Mouse (Mus musculus) brain, embryonic 14.5 days (tissue): ENCODE results near the gene Ppm1j.

Experiments
- CTCF ChIP-seq: fragments of 200-500 bp; IDR thresholded peaks from 2 replicates; pipeline ENCODE4 v1.5.1; 2012; ENCODE audit warnings: inconsistent platforms, mild to moderate bottlenecking, moderate library complexity, borderline replicate concordance; ENCODE audit not compliant: insufficient read depth, insufficient read length; ENCODE audit errors: extremely low read depth
- POLR2A ChIP-seq: fragments of 200-500 bp; IDR thresholded peaks from 2 replicates; pipeline ENCODE4 v1.6.1; 2012; ENCODE audit warnings: mild to moderate bottlenecking, inconsistent platforms, borderline replicate concordance; ENCODE audit not compliant: poor library complexity, insufficient read depth, insufficient read length, severe bottlenecking; ENCODE audit errors: extremely low read depth

DNA sequence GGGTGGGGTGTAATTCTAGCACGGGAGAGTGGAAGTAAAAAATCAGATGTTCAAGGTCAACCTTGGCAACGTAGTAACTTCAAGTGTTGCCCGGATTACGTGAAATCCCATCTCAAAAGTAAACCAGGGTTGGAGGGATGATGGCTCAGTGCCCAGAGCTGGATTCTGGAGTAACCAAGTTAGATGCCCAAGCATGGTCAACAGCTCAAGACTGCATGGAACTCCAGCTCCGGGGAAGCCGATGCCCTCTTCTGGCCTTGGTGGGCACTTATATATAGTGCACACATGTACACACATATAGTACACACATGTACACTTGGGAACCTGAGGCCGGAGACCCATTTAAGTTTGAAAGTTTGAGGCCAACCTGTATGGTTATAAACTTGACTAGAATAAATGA lies 35.3 kb downstream of the Ppm1j start:
- no peak for TF ChIP-seq CTCF
- TF ChIP-seq POLR2A = no peak
